Mouse (Mus musculus): ENCODE measurements around the gene Rps6ka1. TPM values are rescaled to one million over a fixed set of nuclear protein-coding genes. Genes with fewer than 3 reads are reported as not detected.

The Rps6ka1 gene
- polyA plus RNA-seq, 1 experiment from 2014 or later, result 20.9 TPM

- no peak for ATAC-seq (replicated peaks; ENCODE audit: insufficient number of reproducible peaks, low FRiP score, low TSS enrichment)
- no peak overlapping the region for H3K27ac ChIP-seq (ENCODE audit: low read depth, low read length)
- WGBS (ENCODE audit: insufficient replicate concordance), result 67% methylated on average over 12 of the region's 12 CpGs
- no peak overlapping the region for H3K4me2 ChIP-seq
- 0 out of 2 replicates have a peak, but pooled peaks cover 3% of the 10 kb centered on the region for H3K36me3 ChIP-seq (ENCODE audit: control insufficient read depth, insufficient read depth, low read length)
- H3K9ac ChIP-seq (ENCODE audit: low read depth, low read length), result no peak overlapping the region; the same call in 1 of the 2 replicates
- peaks cover 4% of the 10 kb centered on the region; the same call in 1 of the 2 replicates for H3K4me1 ChIP-seq (ENCODE audit: control insufficient read depth, insufficient read depth, low read length)
- H3K9me3 ChIP-seq (replicated peaks; ENCODE audit: control insufficient read depth, low read length), result no peaks in the 10 kb centered on the region
- H3K27me3 ChIP-seq (ENCODE audit: control insufficient read depth, insufficient read depth, low read length), result no peaks in the 10 kb centered on the region
- no peak overlapping the region for H3K4me3 ChIP-seq (ENCODE audit: low read depth, low read length)
Observed at GRCm38 (mm10) chr4:133863795-133864379, 23.7 kb downstream of the Rps6ka1 start.

GRCm38 (mm10) chr4:133857527-133857926 lies 30.1 kb downstream of the Rps6ka1 start:
- no peak overlapping the region for H3K4me3 ChIP-seq (ENCODE audit: low read depth, low read length)
- H3K4me2 ChIP-seq, result no peak overlapping the region
- H3K9me3 ChIP-seq (replicated peaks; ENCODE audit: control insufficient read depth, low read length), result no peaks in the 10 kb centered on the region
- WGBS (ENCODE audit: insufficient replicate concordance), result 73% methylated on average over 4 of the region's 4 CpGs
- H3K27ac ChIP-seq (ENCODE audit: low read depth, low read length), result no peak overlapping the region
- no peak overlapping the region for H3K9ac ChIP-seq (ENCODE audit: low read depth, low read length)
- no peak for ATAC-seq (replicated peaks; ENCODE audit: insufficient number of reproducible peaks, low FRiP score, low TSS enrichment)
- no peaks in the 10 kb centered on the region for H3K27me3 ChIP-seq (ENCODE audit: control insufficient read depth, insufficient read depth, low read length)
- no peaks in the 10 kb centered on the region for H3K4me1 ChIP-seq (ENCODE audit: control insufficient read depth, insufficient read depth, low read length)
- H3K36me3 ChIP-seq (ENCODE audit: control insufficient read depth, insufficient read depth, low read length), result no peaks in the 10 kb centered on the region

DNA sequence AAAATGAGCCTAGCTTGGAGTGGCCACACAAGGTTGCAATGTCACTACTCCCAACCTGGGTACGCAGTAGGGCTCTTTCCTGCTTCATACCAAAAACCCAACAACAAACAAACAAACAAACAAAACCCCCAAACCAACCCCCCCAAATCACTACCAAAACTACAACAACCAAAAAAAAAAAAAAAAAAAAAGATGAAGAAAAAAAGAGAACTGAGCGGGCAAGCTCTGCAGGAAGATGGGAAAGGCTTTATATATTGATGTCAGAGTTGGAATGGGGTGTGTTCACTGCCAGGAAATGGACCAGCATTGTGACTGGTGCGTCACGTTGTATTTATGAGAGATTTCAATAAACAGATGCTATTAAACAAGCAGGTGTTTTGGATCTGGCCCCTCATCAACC lies 33.0 kb downstream of the Rps6ka1 start:
- Histone ChIP-seq H3K36me3 (ENCODE audit: control insufficient read depth, insufficient read depth, low read length) (0 out of 2 replicates have a peak, but pooled peaks cover 5% of the 10 kb centered on the region), H3K4me1 (ENCODE audit: control insufficient read depth, insufficient read depth, low read length) (no peaks in the 10 kb centered on the region), H3K9me3 (replicated peaks; ENCODE audit: control insufficient read depth, low read length) (no peaks in the 10 kb centered on the region), H3K9ac (ENCODE audit: low read depth, low read length) (no peak overlapping the region), H3K4me2 (no peak overlapping the region), H3K27me3 (ENCODE audit: control insufficient read depth, insufficient read depth, low read length) (no peaks in the 10 kb centered on the region), H3K27ac (ENCODE audit: low read depth, low read length) (no peak overlapping the region), H3K4me3 (ENCODE audit: low read depth, low read length) (no peak overlapping the region)
- WGBS (ENCODE audit: insufficient replicate concordance), result 94% methylated on average over 4 of the region's 4 CpGs
- no peak for ATAC-seq (replicated peaks; ENCODE audit: insufficient number of reproducible peaks, low FRiP score, low TSS enrichment)

- Histone ChIP-seq H3K27me3 (ENCODE audit: control insufficient read depth, insufficient read depth, low read length) (no peaks in the 10 kb centered on the region), H3K36me3 (ENCODE audit: control insufficient read depth, insufficient read depth, low read length) (0 out of 2 replicates have a peak, but pooled peaks cover 5% of the 10 kb centered on the region), H3K4me3 (ENCODE audit: low read depth, low read length) (no peak overlapping the region), H3K9ac (ENCODE audit: low read depth, low read length) (no peak overlapping the region), H3K27ac (ENCODE audit: low read depth, low read length) (no peak overlapping the region), H3K9me3 (replicated peaks; ENCODE audit: control insufficient read depth, low read length) (no peaks in the 10 kb centered on the region), H3K4me2 (no peak overlapping the region), H3K4me1 (ENCODE audit: control insufficient read depth, insufficient read depth, low read length) (no peaks in the 10 kb centered on the region)
- no peak for ATAC-seq (replicated peaks; ENCODE audit: insufficient number of reproducible peaks, low FRiP score, low TSS enrichment)
- 70% methylated on average over 10 of the region's 10 CpGs for WGBS (ENCODE audit: insufficient replicate concordance)
Observed at GRCm38 (mm10) chr4:133853630-133854029, 34.0 kb downstream of the Rps6ka1 start.

- no peaks in the 10 kb centered on the region for H3K27me3 ChIP-seq (ENCODE audit: control insufficient read depth, insufficient read depth, low read length)
- no peak for ATAC-seq (replicated peaks; ENCODE audit: insufficient number of reproducible peaks, low FRiP score, low TSS enrichment)
- 0 out of 2 replicates have a peak, but pooled peaks cover 5% of the 10 kb centered on the region for H3K36me3 ChIP-seq (ENCODE audit: control insufficient read depth, insufficient read depth, low read length)
- no peak overlapping the region for H3K27ac ChIP-seq (ENCODE audit: low read depth, low read length)
- WGBS (ENCODE audit: insufficient replicate concordance), result 68% methylated on average over 1 of the region's 1 CpGs
- H3K4me2 ChIP-seq, result no peak overlapping the region
- H3K9me3 ChIP-seq (replicated peaks; ENCODE audit: control insufficient read depth, low read length), result no peaks in the 10 kb centered on the region
- H3K4me1 ChIP-seq (ENCODE audit: control insufficient read depth, insufficient read depth, low read length), result no peaks in the 10 kb centered on the region
- H3K9ac ChIP-seq (ENCODE audit: low read depth, low read length), result no peak overlapping the region
- H3K4me3 ChIP-seq (ENCODE audit: low read depth, low read length), result no peak overlapping the region
Observed at GRCm38 (mm10) chr4:133846625-133847024, 41.0 kb downstream of the Rps6ka1 start.

- H3K9me3 ChIP-seq (replicated peaks; ENCODE audit: control insufficient read depth, low read length), result no peaks in the 10 kb centered on the region
- no peaks in the 10 kb centered on the region for H3K4me1 ChIP-seq (ENCODE audit: control insufficient read depth, insufficient read depth, low read length)
- WGBS (ENCODE audit: insufficient replicate concordance), result 87% methylated on average over 9 of the region's 9 CpGs
- 0 out of 2 replicates have a peak, but pooled peaks cover under 1% of the 10 kb centered on the region for H3K36me3 ChIP-seq (ENCODE audit: control insufficient read depth, insufficient read depth, low read length)
- no peak overlapping the region for H3K27ac ChIP-seq (ENCODE audit: low read depth, low read length)
- no peak overlapping the region for H3K4me3 ChIP-seq (ENCODE audit: low read depth, low read length)
- H3K9ac ChIP-seq (ENCODE audit: low read depth, low read length), result no peak overlapping the region
- H3K4me2 ChIP-seq, result no peak overlapping the region
- no peaks in the 10 kb centered on the region for H3K27me3 ChIP-seq (ENCODE audit: control insufficient read depth, insufficient read depth, low read length)
- no peak for ATAC-seq (replicated peaks; ENCODE audit: insufficient number of reproducible peaks, low FRiP score, low TSS enrichment)
Observed at GRCm38 (mm10) chr4:133845060-133845459, 42.5 kb downstream of the Rps6ka1 start.

DNA sequence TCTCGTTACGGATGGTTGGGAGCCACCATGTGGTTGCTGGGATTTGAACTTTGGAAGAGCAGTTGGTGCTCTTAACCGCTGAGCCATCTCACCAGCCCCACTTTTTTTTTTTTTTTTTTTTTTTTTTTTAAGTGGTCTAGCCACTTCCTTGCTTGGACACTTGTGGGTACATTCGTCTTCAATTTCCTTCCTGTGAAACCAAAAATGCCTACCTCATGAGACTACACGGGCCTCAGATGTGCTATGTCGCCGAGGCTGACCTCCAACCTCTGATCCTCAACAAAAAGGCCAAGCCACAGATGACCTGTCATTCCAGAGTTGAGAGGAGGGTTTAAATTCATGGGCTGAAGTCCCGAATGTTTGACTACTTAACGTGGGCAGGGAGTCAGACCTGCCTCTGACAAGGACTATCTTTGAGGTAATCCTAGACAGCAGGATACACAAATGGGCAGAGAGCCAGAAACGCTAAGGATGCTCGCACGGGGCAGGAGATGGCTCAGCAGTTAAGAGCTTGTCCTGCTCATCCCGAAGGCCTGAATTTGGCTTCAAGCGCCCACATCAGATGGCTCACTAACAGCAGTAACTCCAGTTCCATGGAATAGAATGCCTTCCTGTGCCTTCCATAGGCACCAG lies 43.3 kb downstream of the Rps6ka1 start:
- whole genome bisulfite sequencing (ENCODE audit: insufficient replicate concordance), result 70% methylated on average over 14 of the region's 14 CpGs

DNA sequence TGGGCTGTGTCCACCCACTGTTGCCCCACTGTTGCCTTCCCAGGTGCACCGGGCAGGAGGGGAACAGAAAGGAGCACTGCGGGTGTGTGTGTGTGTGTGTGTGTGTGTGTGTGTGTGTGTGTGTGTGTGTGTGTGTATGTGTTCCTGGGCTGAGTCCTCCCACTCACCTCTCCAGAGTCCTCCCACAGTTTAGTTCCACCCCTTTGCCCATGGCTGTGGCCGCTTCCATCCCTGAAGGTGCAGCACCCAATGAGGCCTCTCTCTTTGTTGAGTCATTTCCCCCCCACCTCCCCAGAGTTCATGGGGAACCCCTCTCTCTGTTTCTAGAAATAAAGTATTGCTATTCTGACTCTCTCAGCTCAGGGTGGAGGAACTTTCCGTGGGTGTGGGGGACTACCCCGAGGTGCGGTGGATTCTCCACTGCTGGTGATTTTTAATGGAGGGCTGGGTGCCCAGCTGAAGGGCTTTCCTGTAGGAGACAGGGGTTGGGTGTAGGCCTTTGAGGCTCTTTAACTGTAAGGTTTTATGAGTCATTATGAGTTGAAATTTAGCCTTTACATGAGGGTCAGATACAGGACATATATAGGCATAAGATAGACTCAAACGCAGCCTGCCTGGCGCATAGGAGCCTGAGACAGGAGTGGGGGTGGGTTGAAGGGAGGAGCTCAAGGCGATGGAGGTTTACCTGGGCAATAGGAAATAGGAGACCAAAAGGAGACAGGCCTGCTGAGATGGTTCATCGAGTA lies 44.4 kb downstream of the Rps6ka1 start:
- Histone ChIP-seq H3K27ac (ENCODE audit: low read depth, low read length) (no peak overlapping the region), H3K9me3 (replicated peaks; ENCODE audit: control insufficient read depth, low read length) (no peaks in the 10 kb centered on the region), H3K4me2 (no peak overlapping the region), H3K36me3 (ENCODE audit: control insufficient read depth, insufficient read depth, low read length) (no peaks in the 10 kb centered on the region), H3K9ac (ENCODE audit: low read depth, low read length) (no peak overlapping the region), H3K4me3 (ENCODE audit: low read depth, low read length) (no peak overlapping the region), H3K27me3 (ENCODE audit: control insufficient read depth, insufficient read depth, low read length) (no peaks in the 10 kb centered on the region), H3K4me1 (ENCODE audit: control insufficient read depth, insufficient read depth, low read length) (no peaks in the 10 kb centered on the region)
- no peak for ATAC-seq (replicated peaks; ENCODE audit: insufficient number of reproducible peaks, low FRiP score, low TSS enrichment)
- WGBS (ENCODE audit: insufficient replicate concordance), result 85% methylated on average over 10 of the region's 10 CpGs

More for the DNA sequence above, 43.3 kb downstream of the Rps6ka1 start:
- no peaks in the 10 kb centered on the region for H3K36me3 ChIP-seq (ENCODE audit: control insufficient read depth, insufficient read depth, low read length)
- H3K27ac ChIP-seq (ENCODE audit: low read depth, low read length), result no peak overlapping the region
- no peaks in the 10 kb centered on the region for H3K4me1 ChIP-seq (ENCODE audit: control insufficient read depth, insufficient read depth, low read length)
- no peak overlapping the region for H3K4me2 ChIP-seq
- H3K4me3 ChIP-seq (ENCODE audit: low read depth, low read length), result no peak overlapping the region
- no peaks in the 10 kb centered on the region for H3K27me3 ChIP-seq (ENCODE audit: control insufficient read depth, insufficient read depth, low read length)
- H3K9ac ChIP-seq (ENCODE audit: low read depth, low read length), result no peak overlapping the region
- no peaks in the 10 kb centered on the region for H3K9me3 ChIP-seq (replicated peaks; ENCODE audit: control insufficient read depth, low read length)
- ATAC-seq (replicated peaks; ENCODE audit: insufficient number of reproducible peaks, low FRiP score, low TSS enrichment), result no peak
